Mouse (Mus musculus): Measurements from ENCODE around the gene Pak7.

The Pak7 gene

DNA sequence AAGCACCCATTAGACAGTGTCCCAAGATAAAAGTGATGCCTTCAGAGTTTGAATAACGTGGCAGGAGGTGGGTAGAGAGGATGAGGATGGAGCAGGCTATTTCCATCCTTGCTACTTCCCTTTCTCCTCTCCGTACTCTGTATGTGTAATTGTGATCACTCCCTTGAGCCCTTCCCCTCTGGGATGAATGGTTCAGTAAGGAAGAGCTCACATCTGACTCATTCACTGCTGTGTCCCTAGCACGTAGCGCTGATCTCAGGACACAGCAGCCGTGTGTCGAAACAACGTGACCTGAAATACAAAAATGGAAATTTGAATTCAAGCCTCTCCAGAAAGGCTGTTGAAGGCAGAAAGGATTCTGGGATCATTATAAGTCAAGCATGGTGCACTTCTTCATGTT, 237.0 kb downstream of the Pak7 start:
- no peak for DNase-seq

DNA sequence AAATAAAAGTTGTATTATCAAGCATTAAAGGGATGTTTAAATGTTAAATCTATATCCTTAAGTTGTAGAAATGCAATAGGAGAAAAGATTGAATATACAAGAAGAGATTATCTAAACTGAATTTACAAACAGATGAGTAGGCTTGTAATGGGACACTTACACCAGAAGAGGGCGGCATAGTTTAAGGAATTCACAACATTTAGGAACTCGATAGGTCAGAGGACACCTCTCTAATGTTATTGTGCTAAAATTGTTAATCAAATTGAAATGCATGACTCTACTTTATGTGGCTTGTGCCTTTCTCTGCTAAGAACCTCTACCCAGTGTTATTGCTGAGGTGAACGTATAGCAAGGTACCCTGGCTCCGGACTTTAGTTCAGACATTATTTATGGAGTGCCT, 238.2 kb downstream of the Pak7 start:
- DNase-seq, result no peak

GRCm38 (mm10) chr2:136148999-136149398, 238.8 kb downstream of the Pak7 start:
- DNase-seq, result peak; percentile 53

DNA sequence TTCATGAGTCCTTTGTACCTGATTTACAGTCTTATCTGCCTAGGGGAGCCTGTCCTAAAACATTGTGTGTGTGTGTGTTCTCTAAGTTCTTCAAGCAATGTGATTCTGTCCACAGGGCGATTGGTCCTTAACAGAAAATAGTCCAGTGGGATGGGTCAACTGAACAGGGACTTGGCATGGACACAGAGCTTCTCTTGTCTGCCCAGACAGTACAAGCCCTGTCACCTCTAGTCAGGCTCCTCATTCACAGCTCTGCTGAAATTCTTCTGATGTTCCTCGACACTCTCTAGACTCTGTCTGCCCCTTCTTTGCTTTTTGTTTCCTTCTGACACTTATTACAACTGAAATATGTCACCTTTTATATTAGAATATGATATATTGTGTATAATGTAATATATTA, 247.0 kb downstream of the Pak7 start:
- no peak for DNase-seq

DNA sequence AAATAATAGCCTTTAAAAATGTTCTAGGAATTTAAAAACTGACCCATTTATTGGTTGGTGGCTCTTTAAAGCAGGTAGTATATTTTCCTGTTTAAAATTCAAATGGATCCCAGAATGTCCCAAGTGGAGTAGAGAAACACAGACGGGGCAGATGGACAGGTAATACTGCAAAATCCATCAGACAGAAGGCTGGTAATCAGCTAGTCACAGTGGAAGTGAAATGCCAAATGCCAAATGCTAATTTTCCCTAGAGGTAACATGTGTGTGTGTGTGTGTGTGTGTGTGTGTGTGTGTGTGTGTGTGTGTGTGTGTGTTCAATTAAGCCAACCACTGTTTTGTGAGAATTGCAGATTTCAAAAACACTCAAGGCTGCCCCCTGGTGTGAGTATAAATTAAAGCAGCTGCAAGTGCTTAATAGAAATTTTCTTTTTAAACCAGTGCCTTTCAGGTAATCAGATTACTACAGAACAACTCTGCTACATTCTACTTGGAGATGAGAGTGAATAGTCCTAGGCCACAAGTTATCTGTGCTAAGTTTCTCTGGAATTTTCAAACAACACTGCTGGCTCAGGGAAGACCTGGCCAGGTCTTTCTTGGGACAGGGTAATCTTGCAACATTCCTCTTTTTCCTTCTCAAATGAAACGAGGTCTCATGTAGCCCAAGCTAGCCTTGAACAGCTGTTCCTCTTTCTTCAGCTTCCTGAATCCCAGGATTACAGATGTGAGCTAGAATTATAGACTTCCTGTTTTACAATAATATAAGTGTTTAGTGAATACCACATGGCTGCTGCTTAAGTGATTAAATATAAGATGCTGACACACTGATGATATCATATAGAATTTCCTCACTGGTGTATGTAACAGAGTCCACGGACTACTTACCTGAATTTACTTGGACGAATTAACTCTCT, 248.4 kb downstream of the Pak7 start:
- DNase-seq, result no peak

- DNase-seq, result no peak
These were observed 249.3 kb downstream of the Pak7 start for GRCm38 (mm10) chr2:136138451-136138850.

DNA sequence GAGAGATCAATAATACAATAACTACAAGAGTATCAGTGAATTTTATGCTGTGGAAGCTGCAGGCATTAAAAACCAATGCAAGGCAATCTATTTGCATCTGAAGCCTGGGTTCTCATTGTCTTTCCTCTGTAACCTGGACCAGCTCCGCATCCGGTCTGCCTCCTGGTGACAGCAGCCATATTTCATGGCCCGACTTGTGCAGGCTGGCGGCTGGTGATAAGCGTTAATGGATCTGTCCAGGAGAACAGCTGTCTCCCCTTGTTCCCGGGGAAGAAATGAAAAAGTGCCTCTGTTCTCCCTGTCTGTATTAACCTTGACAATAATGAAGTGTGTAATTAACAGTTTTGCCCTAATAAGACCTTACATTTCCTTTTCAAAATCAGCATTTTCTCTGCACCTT, 265.9 kb downstream of the Pak7 start:
- no peak for DNase-seq

GRCm38 (mm10) chr2:136118006-136118405, 269.8 kb downstream of the Pak7 start:
- DNase-seq, result no peak

DNA sequence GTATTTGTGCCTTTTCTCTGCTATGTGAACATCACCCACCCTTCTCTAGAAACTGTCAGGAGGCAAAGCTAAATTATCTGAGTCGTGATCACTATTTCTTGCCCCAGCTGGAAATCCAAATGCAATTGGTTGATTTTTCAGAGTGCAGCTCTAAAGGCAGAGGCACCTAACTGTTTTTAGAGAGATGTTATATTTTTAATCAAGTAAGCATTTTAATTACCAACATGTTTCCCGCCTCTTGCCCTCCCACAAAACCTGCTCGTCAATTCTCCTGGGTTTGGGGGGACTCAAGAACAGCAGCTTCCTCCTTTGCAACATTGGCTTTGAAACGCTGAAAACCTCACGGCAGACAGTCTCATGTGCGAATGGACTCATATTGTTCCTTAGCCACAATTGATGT, 274.4 kb downstream of the Pak7 start:
- DNase-seq, result no peak

GRCm38 (mm10) chr2:136109038-136109363, 278.8 kb downstream of the Pak7 start:
- DNase-seq, result no peak

DNA sequence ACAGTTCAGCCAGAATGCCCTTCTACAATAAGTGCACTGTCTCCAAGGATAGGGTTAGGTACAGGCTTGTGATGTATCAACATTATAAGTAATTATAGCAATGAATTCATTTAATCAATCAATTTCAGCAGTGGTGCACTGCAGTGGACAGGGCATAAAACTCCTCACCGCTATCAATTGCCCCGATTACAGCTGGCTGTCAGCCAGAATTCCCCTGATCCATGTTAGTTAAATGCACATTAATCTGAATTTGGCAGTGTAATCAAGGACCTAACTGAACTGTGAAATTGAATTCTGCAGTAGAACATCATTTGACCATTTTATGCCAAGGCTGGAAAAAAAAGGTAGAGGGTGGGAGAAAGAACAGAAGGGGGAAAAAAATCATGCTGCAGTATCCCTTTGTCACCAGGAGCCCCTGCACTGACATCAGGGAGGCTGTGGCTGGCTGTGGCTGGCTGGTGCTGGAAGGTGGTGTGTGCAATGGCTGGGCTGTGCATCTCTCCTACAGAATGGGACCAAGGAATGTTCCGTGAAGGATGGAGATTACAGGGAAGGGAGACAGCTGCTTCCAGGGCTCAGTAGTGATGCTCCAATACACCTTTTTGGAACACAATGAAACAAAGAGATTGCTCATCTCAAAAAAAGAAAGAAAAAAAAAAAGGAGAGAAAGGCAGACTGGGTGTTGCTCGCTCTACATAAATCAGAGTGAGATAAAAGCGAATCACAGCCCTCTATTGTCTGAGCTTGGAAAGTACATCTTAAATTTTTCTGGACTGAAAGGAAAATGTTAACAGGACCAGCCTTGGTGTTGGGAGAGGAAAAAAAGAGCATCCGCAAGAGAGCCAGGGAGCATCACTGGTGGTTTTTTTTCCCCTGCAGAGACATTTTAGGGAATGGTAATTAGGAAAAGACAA, 279.4 kb downstream of the Pak7 start:
- no peak for DNase-seq

GRCm38 (mm10) chr2:136107597-136107996, 280.2 kb downstream of the Pak7 start:
- no peak for DNase-seq

DNA sequence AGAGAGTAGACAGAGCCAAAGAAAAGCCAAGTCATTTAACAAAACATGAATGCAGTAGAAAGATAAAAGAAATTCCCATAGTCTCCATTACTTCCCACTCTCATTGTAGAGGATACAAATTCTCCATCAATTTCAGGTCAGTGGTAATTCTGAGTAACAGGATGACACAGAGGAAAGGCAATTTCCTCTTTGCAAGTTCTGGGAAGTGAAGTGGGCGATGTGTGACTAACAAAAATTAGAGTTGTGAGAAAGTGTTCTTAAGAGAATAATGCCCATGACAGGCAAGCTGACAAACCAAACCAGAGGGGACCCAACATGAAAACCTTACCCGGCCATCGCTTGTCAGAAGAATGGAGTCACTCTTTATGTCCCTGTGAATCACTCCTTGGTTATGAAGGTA, 290.6 kb downstream of the Pak7 start:
- DNase-seq, result no peak

- DNase-seq, result no peak
These were observed 291.8 kb downstream of the Pak7 start for GRCm38 (mm10) chr2:136095978-136096377.

- no peak for DNase-seq
These were observed 323.4 kb downstream of the Pak7 start for GRCm38 (mm10) chr2:136064356-136064755.

GRCm38 (mm10) chr2:136059029-136059669, 328.6 kb downstream of the Pak7 start:
- DNase-seq, result no peak

- DNase-seq, result no peak
These were observed 329.4 kb downstream of the Pak7 start for GRCm38 (mm10) chr2:136058398-136058797.

DNA sequence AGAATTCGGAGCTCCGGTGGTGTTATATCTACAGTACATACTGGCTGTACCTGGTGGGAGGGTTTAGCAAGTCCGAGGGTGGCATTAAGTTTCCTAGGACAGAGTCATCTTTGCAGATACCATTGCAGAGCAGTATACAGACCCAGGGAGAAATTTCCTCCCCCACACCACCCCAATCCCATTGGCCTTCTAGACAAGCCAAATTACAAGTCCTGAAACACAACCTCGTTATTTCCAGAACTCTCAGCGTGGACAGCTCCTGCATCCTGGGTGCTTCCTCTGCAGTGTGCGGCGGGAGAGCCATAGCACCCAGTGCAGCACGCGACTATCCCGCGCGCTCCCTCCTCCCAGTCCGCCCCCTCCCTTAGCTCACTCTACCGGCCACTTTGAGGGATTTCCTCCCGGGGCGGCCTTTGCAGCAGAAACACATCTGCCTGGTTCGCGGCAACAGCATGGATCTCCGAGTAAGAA, 329.9 kb downstream of the Pak7 start:
- DNase-seq, result no peak

DNA sequence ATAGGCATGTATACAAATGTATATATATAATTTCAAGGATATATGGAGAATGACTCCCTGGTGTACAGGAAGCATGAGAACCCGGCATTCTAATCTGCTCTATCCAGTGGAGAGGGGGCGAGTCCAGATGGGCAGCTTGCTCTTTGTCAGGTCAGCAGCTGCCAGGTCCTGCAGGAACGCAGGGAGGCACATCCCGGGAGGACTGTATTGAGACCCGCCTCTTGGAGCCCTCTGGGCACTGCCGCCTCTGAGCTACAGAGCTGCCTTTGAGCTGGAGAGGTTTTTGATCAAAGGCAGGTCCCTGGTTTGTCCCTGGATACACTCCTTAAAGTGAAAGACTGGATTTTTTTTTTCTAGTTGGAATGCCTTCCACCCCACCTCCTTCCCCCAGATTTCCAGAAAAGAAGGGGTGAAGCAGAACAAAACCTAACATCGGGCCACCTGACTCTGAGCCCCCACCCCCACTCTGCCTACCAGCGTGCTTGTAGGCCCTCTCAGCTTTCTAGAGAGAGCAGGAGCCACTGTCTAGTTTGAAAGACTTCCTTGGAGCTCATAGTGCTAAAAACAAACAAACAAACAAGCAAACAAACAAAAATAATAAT, 336.0 kb downstream of the Pak7 start, which contains the start of gene Lamp5:
Gene Lamp5 (plus strand): TSS at position 552 of the 602 bp plus-strand sequence.
- no peak for DNase-seq

GRCm38 (mm10) chr2:136050793-136051615, 336.8 kb downstream of the Pak7 start:
- no peak for DNase-seq

DNA sequence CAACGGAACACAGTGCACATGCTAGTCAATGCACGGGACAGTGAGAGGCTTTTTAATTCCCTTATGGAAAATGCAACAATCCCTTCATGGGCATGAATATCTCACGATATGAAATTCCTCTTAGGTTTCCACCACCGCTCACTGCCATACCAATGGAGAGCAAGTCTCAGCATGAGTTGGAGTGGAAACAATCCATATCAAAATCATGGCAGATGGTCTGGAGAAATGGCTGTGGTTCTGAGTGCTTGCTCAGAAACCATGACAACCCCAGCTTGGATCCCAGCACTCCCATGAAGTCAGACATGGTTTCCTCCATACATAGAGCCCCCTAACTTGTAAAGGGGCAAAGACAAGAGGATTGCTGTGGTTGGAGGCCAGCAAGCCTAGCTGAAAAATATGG, 339.3 kb downstream of the Pak7 start:
- DNase-seq, result no peak
